Mouse (Mus musculus) heart, adult 2 months (tissue): Measurements from ENCODE around the gene Fuk. TPM values are rescaled to one million over a fixed set of nuclear protein-coding genes. Genes with fewer than 3 reads are reported as not detected.
"Not testable (repeated sequence)": the region's sequence is repeated elsewhere in the genome, so short reads cannot be mapped to it uniquely, and the experiment has no call there.

ENCODE experiments used
- DNase-seq, 2 experiments: peaks; one replicate each; pipeline ENCODE4 v3.0.0; 2021
- H3K27ac ChIP-seq: fragments of 200-600 bp; 2 replicates; pipeline ENCODE4 v1.8.1; 2022
- H3K27me3 ChIP-seq: fragments of 200-500 bp; 2 replicates; pipeline ENCODE4 v1.6.1; 2012; ENCODE audit warnings: mild to moderate bottlenecking, low read length, inconsistent platforms, mixed read lengths; ENCODE audit not compliant: control insufficient read depth, insufficient read depth
- H3K36me3 ChIP-seq: fragments of 200-500 bp; 2 replicates; pipeline ENCODE4 v1.6.1; 2012; ENCODE audit warnings: low read length, inconsistent platforms; ENCODE audit not compliant: control insufficient read depth, insufficient read depth
- H3K4me1 ChIP-seq: fragments of 200-500 bp; 2 replicates; pipeline ENCODE4 v1.6.1; 2011; ENCODE audit warnings: low read length; ENCODE audit not compliant: control insufficient read depth, insufficient read depth
- H3K4me3 ChIP-seq: fragments of 200-600 bp; 2 replicates; pipeline ENCODE4 v1.8.1; 2022
- H3K79me2 ChIP-seq: fragments of 200-500 bp; replicated peaks from 2 replicates; pipeline ENCODE4 v1.6.1; 2012; ENCODE audit warnings: mild to moderate bottlenecking, inconsistent platforms, low read length, moderate library complexity, mixed read lengths; ENCODE audit not compliant: control insufficient read depth, insufficient read depth
- H3K9ac ChIP-seq: fragments of 200-500 bp; 2 replicates; pipeline ENCODE4 v1.6.1; 2012; ENCODE audit warnings: low read depth, mild to moderate bottlenecking, control low read depth, inconsistent platforms, low read length, mixed read lengths
- CTCF ChIP-seq: fragments of 200-600 bp; IDR thresholded peaks from 2 replicates; pipeline ENCODE4 v1.8.1; 2022; ENCODE audit warnings: antibody characterized with exemption, mild to moderate bottlenecking, moderate library complexity
- EP300 ChIP-seq: fragments of 200-500 bp; IDR thresholded peaks from 2 replicates; pipeline ENCODE4 v1.6.1; 2011; ENCODE audit warnings: low read depth, low read length, control low read depth; ENCODE audit not compliant: insufficient read depth
- POLR2A ChIP-seq: fragments of 200-500 bp; IDR thresholded peaks from 2 replicates; pipeline ENCODE4 v1.6.1; 2011; ENCODE audit warnings: mild to moderate bottlenecking, low read depth, low read length, control low read depth; ENCODE audit not compliant: insufficient read depth
- WGBS: fragments of 180-500 bp; shearing (Covaris S2); methylation state at CpG from one replicate; pipeline ENCODE4 v1.1.7; 2018; 5-methylcytosine and 5-hydroxymethylcytosine counted together
- intact Hi-C: fragments of 180-260 bp; cut with DNase I; formaldehyde crosslinking; loops from one replicate; pipeline ENCODE4 v1.15.1; 2025
- polyA plus RNA-seq: library from polyadenylated mRNA; depleted of rRNA; stranded (reverse); fragments of >200 nt; gene quantifications from 2 replicates; pipeline ENCODE4 v1.2.3, GENCODE M21; 2012
- total RNA-seq, 2 experiments: library from RNA; stranded (reverse); gene quantifications; 2 replicates each; pipeline ENCODE4 v1.2.3; 2021

The Fuk gene
- total and polyA plus RNA-seq, 3 experiments, result 4.5 to 6.2 (median 4.6) TPM

DNA sequence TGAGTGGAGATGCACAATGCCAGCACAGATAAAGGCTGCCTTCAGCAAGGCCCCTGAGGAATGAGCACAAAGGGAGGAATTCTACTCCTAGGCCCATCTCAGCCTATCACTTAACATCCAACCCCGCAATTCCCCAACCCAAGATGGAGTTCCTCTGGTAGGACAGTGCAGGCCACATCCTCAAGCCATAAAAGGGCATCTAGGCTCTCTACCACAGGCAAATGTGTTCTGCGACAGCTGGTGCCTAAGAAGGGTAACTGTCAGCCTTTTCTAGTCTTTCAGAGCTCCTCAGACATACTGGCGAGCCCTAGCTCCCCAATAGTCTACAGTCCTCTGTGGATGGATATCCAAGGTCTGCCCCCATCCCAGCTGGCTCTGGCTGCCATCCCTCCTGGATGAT is 15.7 kb downstream of the Fuk start:
- Histone ChIP-seq H3K9ac (no peak overlapping the region), H3K36me3 (no peaks in the 10 kb centered on the region)
- 85% methylated on average over 3 of the region's 3 CpGs for WGBS

DNA sequence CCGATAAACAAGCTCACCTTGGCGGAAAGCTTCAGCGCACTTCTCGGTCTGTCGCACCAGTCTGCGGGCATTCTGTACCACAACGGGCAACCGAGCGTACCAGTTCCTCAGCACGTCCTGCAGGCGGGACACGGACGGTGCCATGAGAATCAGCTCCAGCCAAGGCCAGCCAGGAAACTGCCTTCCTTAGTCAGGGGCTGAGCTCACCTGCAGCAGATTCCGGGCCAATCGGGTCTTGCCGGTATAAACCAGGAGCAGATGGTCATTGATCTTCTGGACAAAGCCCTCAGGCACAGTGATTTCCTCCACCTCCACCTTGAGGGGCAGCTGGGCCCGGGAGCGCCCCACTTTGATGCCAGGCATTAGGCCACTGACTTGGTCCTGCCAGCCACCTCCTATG is 18.5 kb downstream of the Fuk start:
- H3K27ac ChIP-seq, result no peak overlapping the region
- H3K79me2 ChIP-seq, result no peaks in the 10 kb centered on the region
- H3K27me3 ChIP-seq, result no peaks in the 10 kb centered on the region
- no peak for TF ChIP-seq POLR2A
- TF ChIP-seq CTCF, result no peak
- TF ChIP-seq EP300, result no peak
- no peaks in the 10 kb centered on the region for H3K36me3 ChIP-seq
- DNase-seq, result no peak
- 96% methylated on average over 18 of the region's 18 CpGs for WGBS
- intact Hi-C loops, result no loop called here
- H3K4me1 ChIP-seq, result no peaks in the 10 kb centered on the region
- no peak overlapping the region for H3K9ac ChIP-seq
- no peak overlapping the region for H3K4me3 ChIP-seq

More for the DNA sequence above, 15.7 kb downstream of the Fuk start:
- no peak for DNase-seq
- intact Hi-C loops, result no loop called here
- TF ChIP-seq POLR2A (no peak), CTCF (no peak), EP300 (no peak)
- H3K4me1 ChIP-seq, result no peaks in the 10 kb centered on the region
- H3K27me3 ChIP-seq, result no peaks in the 10 kb centered on the region
- H3K79me2 ChIP-seq, result no peaks in the 10 kb centered on the region
- H3K4me3 ChIP-seq, result no peak overlapping the region
- H3K27ac ChIP-seq, result no peak overlapping the region

DNA sequence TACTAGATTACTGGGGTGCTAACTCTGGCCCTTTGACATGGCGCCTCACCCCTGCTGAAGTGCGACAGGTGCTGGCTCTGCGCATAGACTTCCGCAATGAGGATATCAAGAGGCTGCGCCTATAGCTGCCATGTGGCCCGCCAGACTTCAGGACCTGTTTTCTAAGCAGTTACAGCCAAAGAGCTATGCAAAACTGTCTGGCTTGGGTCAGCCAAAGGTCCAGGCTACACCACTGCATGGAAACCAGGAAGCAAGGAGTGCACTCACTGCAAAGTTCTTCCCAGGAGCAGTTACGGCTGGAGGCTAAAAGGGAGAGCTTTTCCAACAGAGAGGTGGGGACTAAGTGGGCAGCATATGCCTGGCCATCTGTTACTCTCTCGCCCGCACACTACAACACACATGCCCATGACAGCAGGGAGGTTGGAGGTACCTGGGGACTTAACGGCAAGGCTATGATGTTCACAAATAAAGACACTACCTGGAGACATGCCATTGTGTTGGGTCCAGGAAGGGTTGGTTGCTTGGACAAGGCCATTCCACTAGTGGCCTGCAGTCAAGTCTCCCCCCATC is 20.5 kb downstream of the Fuk start:
- Histone ChIP-seq H3K79me2 (no peaks in the 10 kb centered on the region), H3K36me3 (no peaks in the 10 kb centered on the region), H3K27ac (no peak overlapping the region), H3K9ac (no peak overlapping the region), H3K4me1 (no peaks in the 10 kb centered on the region), H3K4me3 (no peak overlapping the region), H3K27me3 (no peaks in the 10 kb centered on the region)
- TF ChIP-seq EP300, result no peak
- no peak for TF ChIP-seq CTCF
- TF ChIP-seq POLR2A, result no peak
- 92% methylated on average over 10 of the region's 10 CpGs for WGBS
- DNase-seq, result no peak
- intact Hi-C loops, result no loop called here

- intact Hi-C loops, result no loop called here
- 81% methylated on average over 4 of the region's 4 CpGs for WGBS
- no peaks in the 10 kb centered on the region for H3K4me1 ChIP-seq
- no peaks in the 10 kb centered on the region for H3K36me3 ChIP-seq
- no peak for DNase-seq
- no peak overlapping the region for H3K4me3 ChIP-seq
- H3K27ac ChIP-seq, result no peak overlapping the region
- TF ChIP-seq EP300, result no peak
- no peak for TF ChIP-seq POLR2A
- no peak for TF ChIP-seq CTCF
- no peak overlapping the region for H3K9ac ChIP-seq
- H3K79me2 ChIP-seq, result no peaks in the 10 kb centered on the region
- H3K27me3 ChIP-seq, result no peaks in the 10 kb centered on the region
Observed at GRCm38 (mm10) chr8:110877862-110878261, 24.4 kb downstream of the Fuk start.

GRCm38 (mm10) chr8:110870501-110870900 is 31.8 kb downstream of the Fuk start:
- no peaks in the 10 kb centered on the region for H3K4me1 ChIP-seq
- intact Hi-C loops, result no loop called here
- WGBS, result 96% methylated on average over 2 of the region's 2 CpGs
- no peak overlapping the region for H3K27ac ChIP-seq
- DNase-seq, result no peak
- no peak overlapping the region for H3K4me3 ChIP-seq
- no peak overlapping the region for H3K9ac ChIP-seq
- H3K27me3 ChIP-seq, result no peaks in the 10 kb centered on the region
- no peak for TF ChIP-seq POLR2A
- no peak for TF ChIP-seq EP300
- TF ChIP-seq CTCF, result no peak
- no peaks in the 10 kb centered on the region for H3K79me2 ChIP-seq
- no peaks in the 10 kb centered on the region; the same call in 1 of the 2 replicates for H3K36me3 ChIP-seq

DNA sequence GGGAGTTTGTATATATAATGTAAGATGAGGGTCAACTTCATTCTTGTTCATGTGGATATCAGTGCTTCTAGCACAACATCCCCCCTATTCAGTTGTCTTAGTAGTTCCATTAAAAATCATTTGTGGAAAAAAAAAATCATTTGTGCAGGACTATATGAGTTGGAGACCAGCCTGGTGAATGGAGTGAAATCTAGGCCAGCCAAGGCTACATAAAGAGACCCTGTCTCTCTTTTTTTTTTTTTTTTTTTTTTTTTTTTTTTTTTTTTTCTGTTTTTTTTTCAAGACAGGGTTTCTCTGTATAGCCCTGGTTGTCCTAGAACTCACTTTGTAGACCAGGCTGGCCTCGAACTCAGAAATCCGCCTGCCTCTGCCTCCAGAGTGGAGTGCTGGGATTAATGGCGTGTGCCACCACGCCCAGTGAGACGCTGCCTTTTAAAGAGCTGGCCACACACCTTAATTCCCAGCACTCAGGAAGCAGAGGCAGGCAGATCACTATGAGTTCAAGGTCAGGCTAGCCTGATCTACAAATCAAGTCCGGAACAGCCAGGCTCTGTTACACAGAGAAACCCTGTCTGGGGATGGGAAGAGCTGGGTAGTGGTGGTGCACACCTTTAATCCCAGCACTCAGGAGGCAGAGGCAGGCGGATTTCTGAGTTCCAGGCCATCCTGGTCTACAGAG is 40.8 kb downstream of the Fuk start:
- H3K36me3 ChIP-seq, H3K27ac ChIP-seq: not testable (repeated sequence)
- WGBS, result 94% methylated on average over 7 of the region's 7 CpGs

More for the DNA sequence above, 40.8 kb downstream of the Fuk start:
- DNase-seq, H3K9ac ChIP-seq, H3K4me1 ChIP-seq, H3K79me2 ChIP-seq, H3K27me3 ChIP-seq, H3K4me3 ChIP-seq, intact Hi-C loops: not testable (repeated sequence)
